Mouse (Mus musculus) lung, embryonic 14.5 days (tissue): Measurements from ENCODE around the gene Zdhhc4. TPM values are rescaled to one million over a fixed set of nuclear protein-coding genes. Genes with fewer than 3 reads are reported as not detected.

Experiments
- ATAC-seq: fragments of 200-750 bp; cut with Nextera tagmentation; 2 replicates; pipeline ENCODE4 v1.8.0; 2017; ENCODE audit warnings: mild to moderate bottlenecking, moderate TSS enrichment, moderate library complexity; ENCODE audit not compliant: insufficient read depth
- DNase-seq: peaks from one replicate; pipeline ENCODE4 v3.0.0-alpha.2; 2015
- H3K27ac ChIP-seq: fragments of 300-500 bp; sonication (generic); 2 replicates; pipeline ENCODE4 v1.5.1; 2014; ENCODE audit warnings: low read depth, mild to moderate bottlenecking, moderate library complexity
- H3K27me3 ChIP-seq: fragments of 300-500 bp; sonication (generic); 2 replicates; pipeline ENCODE4 v1.6.1; 2014; ENCODE audit warnings: low read length, control low read depth; ENCODE audit not compliant: insufficient read depth
- H3K36me3 ChIP-seq: fragments of 300-500 bp; sonication (generic); 2 replicates; pipeline ENCODE4 v1.6.1; 2014; ENCODE audit warnings: control low read depth; ENCODE audit not compliant: insufficient read depth
- H3K4me1 ChIP-seq: fragments of 300-500 bp; sonication (generic); 2 replicates; pipeline ENCODE4 v1.6.1; 2014; ENCODE audit warnings: antibody characterized with exemption, control low read depth; ENCODE audit not compliant: insufficient read depth
- H3K4me2 ChIP-seq: fragments of 300-500 bp; sonication (generic); 2 replicates; pipeline ENCODE4 v1.6.1; 2014; ENCODE audit warnings: mild to moderate bottlenecking
- H3K4me3 ChIP-seq: fragments of 300-500 bp; sonication (generic); 2 replicates; pipeline ENCODE4 v1.5.1; 2014; ENCODE audit warnings: low read depth, low read length
- H3K9ac ChIP-seq: fragments of 300-500 bp; sonication (generic); 2 replicates; pipeline ENCODE4 v1.6.1; 2014
- H3K9me3 ChIP-seq: fragments of 300-500 bp; sonication (generic); 2 replicates; pipeline ENCODE4 v1.6.1; 2016; ENCODE audit warnings: low read depth, low read length, control low read depth
- CTCF ChIP-seq: IDR thresholded peaks from 2 replicates; pipeline ENCODE4 v1.5.1; 2016; ENCODE audit warnings: antibody characterized with exemption, low read depth
- WGBS: fragments of 180-500 bp; shearing (Covaris S2); extraction: QIAGEN DNeasy Blood & Tissue Kit; methylation state at CpG from one replicate; pipeline ENCODE4 v1.1.7; 2014; 5-methylcytosine and 5-hydroxymethylcytosine counted together
- polyA plus RNA-seq: library from polyadenylated mRNA; unstranded; fragments of >200 nt; fragmentation: Nextera tagmentation; extraction: Ambion mirVana; gene quantifications from 2 replicates; pipeline ENCODE4 v1.2.1, GENCODE M21; 2014

Gene Zdhhc4
- polyA plus RNA-seq, 1 experiment from 2014 or later, result 74.6 TPM

GRCm38 (mm10) chr5:143309916-143310315 is 19.1 kb downstream of the Zdhhc4 start:
- no peak overlapping the region for H3K27ac ChIP-seq
- H3K4me2 ChIP-seq, result no peak overlapping the region
- WGBS, result 93% methylated on average over 7 of the region's 7 CpGs
- ATAC-seq (no peak), DNase-seq (no peak)
- H3K36me3 ChIP-seq, result peaks cover 76% of the 10 kb centered on the region
- H3K9me3 ChIP-seq, result no peaks in the 10 kb centered on the region
- no peak overlapping the region for H3K9ac ChIP-seq
- TF ChIP-seq CTCF, result no peak
- H3K4me3 ChIP-seq, result no peak overlapping the region
- no peaks in the 10 kb centered on the region for H3K27me3 ChIP-seq
- H3K4me1 ChIP-seq, result 0 out of 2 replicates have a peak, but pooled peaks cover 4% of the 10 kb centered on the region

GRCm38 (mm10) chr5:143308825-143309224 is 20.2 kb downstream of the Zdhhc4 start:
- WGBS, result 67% methylated on average over 5 of the region's 5 CpGs
- Histone ChIP-seq H3K27ac (no peak overlapping the region), H3K4me3 (no peak overlapping the region), H3K4me2 (no peak overlapping the region), H3K36me3 (peaks cover 85% of the 10 kb centered on the region), H3K27me3 (no peaks in the 10 kb centered on the region), H3K9me3 (no peaks in the 10 kb centered on the region), H3K4me1 (0 out of 2 replicates have a peak, but pooled peaks cover under 1% of the 10 kb centered on the region), H3K9ac (no peak overlapping the region)
- DNase-seq, result no peak
- ATAC-seq, result 0 out of 2 replicates have a peak, but pooled peaks have one; percentile 32
- TF ChIP-seq CTCF, result no peak

GRCm38 (mm10) chr5:143304251-143304650 is 24.8 kb downstream of the Zdhhc4 start:
- ATAC-seq (no peak), DNase-seq (no peak)
- Histone ChIP-seq H3K4me2 (no peak overlapping the region), H3K9ac (no peak overlapping the region), H3K4me3 (no peak overlapping the region), H3K27ac (no peak overlapping the region), H3K36me3 (peaks cover 97% of the 10 kb centered on the region), H3K9me3 (no peaks in the 10 kb centered on the region), H3K4me1 (no peaks in the 10 kb centered on the region), H3K27me3 (no peaks in the 10 kb centered on the region)
- no peak for TF ChIP-seq CTCF
- WGBS, result 86% methylated on average over 7 of the region's 7 CpGs

- DNase-seq, result peak; percentile 39
- Histone ChIP-seq H3K4me1 (peaks cover 8% of the 10 kb centered on the region; the same call in 1 of the 2 replicates), H3K27ac (no peak overlapping the region), H3K9me3 (no peaks in the 10 kb centered on the region), H3K4me3 (no peak overlapping the region), H3K9ac (no peak overlapping the region), H3K4me2 (no peak overlapping the region), H3K36me3 (peaks cover 73% of the 10 kb centered on the region), H3K27me3 (no peaks in the 10 kb centered on the region)
- ATAC-seq, result no peak
- TF ChIP-seq CTCF, result peak; percentile 64
- 71% methylated on average over 8 of the region's 8 CpGs for WGBS
These were observed 27.8 kb downstream of the Zdhhc4 start for GRCm38 (mm10) chr5:143301296-143301695.

GRCm38 (mm10) chr5:143299686-143300085 is 29.4 kb downstream of the Zdhhc4 start:
- peak; percentile 83 for TF ChIP-seq CTCF
- DNase-seq (peak; percentile 69), ATAC-seq (no peak)
- Histone ChIP-seq H3K27ac (no peak overlapping the region), H3K4me2 (no peak overlapping the region), H3K4me3 (no peak overlapping the region), H3K36me3 (peaks cover 57% of the 10 kb centered on the region), H3K27me3 (peaks cover under 1% of the 10 kb centered on the region; the same call in 1 of the 2 replicates), H3K9me3 (no peaks in the 10 kb centered on the region), H3K9ac (no peak overlapping the region), H3K4me1 (peaks cover 8% of the 10 kb centered on the region; the same call in 1 of the 2 replicates)
- 90% methylated on average over 4 of the region's 4 CpGs for WGBS

GRCm38 (mm10) chr5:143298391-143298790 is 30.7 kb downstream of the Zdhhc4 start:
- H3K9me3 ChIP-seq, result no peaks in the 10 kb centered on the region
- TF ChIP-seq CTCF, result peak; percentile 54
- H3K4me2 ChIP-seq, result no peak overlapping the region
- no peak overlapping the region for H3K4me3 ChIP-seq
- H3K27me3 ChIP-seq, result peaks cover 13% of the 10 kb centered on the region
- 81% methylated on average over 7 of the region's 7 CpGs for WGBS
- no peak overlapping the region for H3K27ac ChIP-seq
- H3K9ac ChIP-seq, result no peak overlapping the region
- ATAC-seq, result no peak
- DNase-seq, result peak; percentile 39
- H3K36me3 ChIP-seq, result peaks cover 46% of the 10 kb centered on the region
- peaks cover 8% of the 10 kb centered on the region; the same call in 1 of the 2 replicates for H3K4me1 ChIP-seq

- peaks cover 42% of the 10 kb centered on the region for H3K36me3 ChIP-seq
- 66% methylated on average over 9 of the region's 9 CpGs for WGBS
- peak; percentile 60 for ATAC-seq
- H3K4me1 ChIP-seq, result peaks cover 8% of the 10 kb centered on the region; the same call in 1 of the 2 replicates
- no peak overlapping the region for H3K9ac ChIP-seq
- no peak overlapping the region for H3K4me2 ChIP-seq
- no peak overlapping the region for H3K4me3 ChIP-seq
- no peaks in the 10 kb centered on the region for H3K9me3 ChIP-seq
- peaks cover 17% of the 10 kb centered on the region for H3K27me3 ChIP-seq
- DNase-seq, result peak; percentile 80
- no peak for TF ChIP-seq CTCF
- no peak overlapping the region for H3K27ac ChIP-seq
These were observed 31.1 kb downstream of the Zdhhc4 start for GRCm38 (mm10) chr5:143297986-143298385.

- no peak overlapping the region for H3K4me3 ChIP-seq
- H3K4me1 ChIP-seq, result peaks cover 8% of the 10 kb centered on the region; the same call in 1 of the 2 replicates
- no peak overlapping the region for H3K27ac ChIP-seq
- peaks cover 16% of the 10 kb centered on the region for H3K36me3 ChIP-seq
- H3K9me3 ChIP-seq, result no peaks in the 10 kb centered on the region
- no peak for DNase-seq
- no peak overlapping the region for H3K4me2 ChIP-seq
- no peak overlapping the region for H3K9ac ChIP-seq
- H3K27me3 ChIP-seq, result peaks cover 44% of the 10 kb centered on the region
- 81% methylated on average over 2 of the region's 2 CpGs for WGBS
- no peak for TF ChIP-seq CTCF
- ATAC-seq, result no peak
These were observed 33.7 kb downstream of the Zdhhc4 start for GRCm38 (mm10) chr5:143295330-143295729.
